Mouse (Mus musculus): ENCODE data around the gene Selenov. TPM values are rescaled to one million over a fixed set of nuclear protein-coding genes. Genes with fewer than 3 reads are reported as not detected.

The Selenov gene
- polyA plus RNA-seq (2012; rRNA removed): not detected in 2 replicates

GRCm38 (mm10) chr7:28290638-28291590 is at the start of gene Selenov:
Selenov (minus strand) TSS chr7:28291186.

GRCm38 (mm10) chr7:28338108-28338998 is 47.4 kb upstream of the Selenov start, which contains the start of gene Supt5:
Supt5 (minus strand) TSS chr7:28338746.

GRCm38 (mm10) chr7:28311926-28312543 is 21.0 kb upstream of the Selenov start, which contains the start of gene Timm50:
Timm50 (minus strand) TSS chr7:28312072.

GRCm38 (mm10) chr7:28301616-28302433 is 10.8 kb upstream of the Selenov start, which contains the start of gene Dll3:
Dll3 (minus strand) TSS chr7:28302238.

GRCm38 (mm10) chr7:28277615-28278278 is 13.2 kb downstream of the Selenov start, which contains the start of gene Eid2b:
Eid2b (plus strand) TSS chr7:28277739.

GRCm38 (mm10) chr7:28267129-28268041 is 23.6 kb downstream of the Selenov start, which contains the start of gene Eid2:
Eid2 (plus strand) TSS chr7:28267881.

Other genes starting within 250 kb of the Selenov start
- gene Psmc4, start 241.1 kb downstream of the Selenov start, polyA plus RNA-seq (2012; rRNA removed): 43.1 and 46.4 TPM in 2 replicates
- 108 and 143 TPM in 2 replicates for gene Fcgbp, start 219.9 kb downstream of the Selenov start, polyA plus RNA-seq (2012; rRNA removed)
- gene 9530053A07Rik, start 161.7 kb downstream of the Selenov start, polyA plus RNA-seq (2012; rRNA removed): 0.01 and 0.03 TPM in 2 replicates
- gene Fbl, start 121.5 kb downstream of the Selenov start, polyA plus RNA-seq (2012; rRNA removed): 13.0 and 31.1 TPM in 2 replicates
- 24.2 and 25.2 TPM in 2 replicates for gene Dyrk1b, start 111.7 kb downstream of the Selenov start, polyA plus RNA-seq (2012; rRNA removed)
- 3.5 and 4.9 TPM in 2 replicates for gene Eid2, start 23.3 kb downstream of the Selenov start, polyA plus RNA-seq (2012; rRNA removed)
- gene Eid2b, start 13.4 kb downstream of the Selenov start, polyA plus RNA-seq (2012; rRNA removed): 4.4 and 9.7 TPM in 2 replicates
- 0.03 and 0.28 TPM in 2 replicates for gene Dll3, start 11.1 kb upstream of the Selenov start, polyA plus RNA-seq (2012; rRNA removed)
- 40.2 and 50.9 TPM in 2 replicates for gene Timm50, start 20.9 kb upstream of the Selenov start, polyA plus RNA-seq (2012; rRNA removed)
- 52.0 and 56.5 TPM in 2 replicates for gene Supt5, start 47.6 kb upstream of the Selenov start, polyA plus RNA-seq (2012; rRNA removed)
- 364 and 449 TPM in 2 replicates for gene Rps16, start 59.5 kb upstream of the Selenov start, polyA plus RNA-seq (2012; rRNA removed)
- 12.3 and 14.5 TPM in 2 replicates for gene Plekhg2, start 81.4 kb upstream of the Selenov start, polyA plus RNA-seq (2012; rRNA removed)
- 27.8 and 36.2 TPM in 2 replicates for gene Zfp36, start 89.1 kb upstream of the Selenov start, polyA plus RNA-seq (2012; rRNA removed)
- 28.9 and 39.5 TPM in 2 replicates for gene Med29, start 101.5 kb upstream of the Selenov start, polyA plus RNA-seq (2012; rRNA removed)
- gene Paf1, start 101.8 kb upstream of the Selenov start, polyA plus RNA-seq (2012; rRNA removed): 69.9 and 73.0 TPM in 2 replicates
- 0.89 and 2.4 TPM in 2 replicates for gene Gmfg, start 146.3 kb upstream of the Selenov start, polyA plus RNA-seq (2012; rRNA removed)
- gene Lrfn1, start 160.8 kb upstream of the Selenov start, polyA plus RNA-seq (2012; rRNA removed): 2.3 and 5.8 TPM in 2 replicates
- gene Ifnl2, start 219.3 kb upstream of the Selenov start, polyA plus RNA-seq (2012; rRNA removed): not detected in 2 replicates
- gene Ifnl3, start 231.7 kb upstream of the Selenov start, polyA plus RNA-seq (2012; rRNA removed): not detected in 2 replicates
- 12.7 and 29.8 TPM in 2 replicates for gene Sycn, start 249.7 kb upstream of the Selenov start, polyA plus RNA-seq (2012; rRNA removed)